Mouse (Mus musculus) small intestine, adult 2 months (tissue): Measurements from ENCODE around the gene Map3k10.

Experiments used
- CTCF ChIP-seq: fragments of 200-500 bp; IDR thresholded peaks from 2 replicates; pipeline ENCODE4 v1.5.1; 2012; ENCODE audit warnings: low read depth, mild to moderate bottlenecking, control low read depth, inconsistent platforms, low read length, moderate library complexity, mixed read lengths; ENCODE audit not compliant: insufficient replicate concordance, insufficient read length; ENCODE audit errors: extremely low read depth
- POLR2A ChIP-seq: fragments of 200-500 bp; IDR thresholded peaks from 2 replicates; pipeline ENCODE4 v1.6.1; 2012; ENCODE audit warnings: low read depth, mild to moderate bottlenecking, control low read depth, inconsistent platforms, low read length, moderate library complexity

DNA sequence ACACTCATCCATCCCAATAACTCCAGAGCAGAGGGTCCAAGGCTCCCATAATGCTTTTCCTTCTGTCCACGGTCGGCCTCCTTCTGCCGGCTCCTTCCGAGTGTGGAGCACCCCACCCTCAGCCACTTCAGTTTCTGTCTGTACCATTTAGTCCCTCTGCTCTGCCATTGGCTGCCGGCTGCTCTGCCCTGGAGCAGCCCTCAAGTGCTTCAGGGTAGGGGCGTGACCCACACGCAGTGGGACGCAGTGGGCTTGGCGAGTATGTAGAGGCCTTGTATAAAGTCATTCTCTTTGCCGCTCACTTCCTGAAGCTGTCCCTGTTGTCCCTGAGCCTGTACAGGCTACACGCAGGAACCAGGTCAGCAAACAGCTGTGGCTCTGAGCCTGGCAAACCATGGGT lies 24.7 kb downstream of the Map3k10 start:
- TF ChIP-seq CTCF (no peak), POLR2A (no peak)
